ENCODE assay signal across 24 mouse cellular contexts in genomic region chr13:90933256-90933655, GRCm38 (mm10). TPM values are rescaled to one million over a fixed set of nuclear protein-coding genes. Genes with fewer than 3 reads are reported as not detected.
DNase-seq lines count a peak whose midpoint lies in the region; ATAC-seq and TF ChIP-seq lines count a peak whose summit lies in the region.
"Had no signal": no experiment of that assay in that cellular context is flagged by ENCODE, and none has a peak within 500 bp of the region (broad histone marks: within the 10 kb centered on the region; RNA-seq: fewer than 3 reads in every experiment).

No protein-coding gene starts in this region.

- in situ Hi-C loops in Patski (cut with MboI; ENCODE audit: low pct_unique_long_range_greater_than_20kb) = no loop called here

- CTCF ChIA-PET in Patski (lab: Charles Lee) = no interaction called here

- POLR2A ChIA-PET in Patski (lab: Charles Lee) = no interaction called here

- H3K27me3 ChIP-seq in Patski = no peaks in the 10 kb centered on the region
- H3K27me3 ChIP-seq: embryonic facial prominence, embryonic 13.5 days; hindbrain, embryonic 12.5 days; limb, embryonic 13.5 days; liver, embryonic 13.5 days; lung, embryonic 15.5 days; neural tube, embryonic 12.5 days had no signal

- peak; percentile 51 for ATAC-seq in Patski
- ATAC-seq: CD4-positive, CD25-positive, alpha-beta regulatory T cell, adult 4 months had no signal

- DNase-seq in gastrocnemius, postnatal 25 days = peak; percentile 23
- no peak for DNase-seq in gastrocnemius, postnatal 10 days
- peak; percentile 12 for DNase-seq in lung, postnatal 10 days
- no peak for DNase-seq in lung, postnatal 25 days (ENCODE audit: low spot score)
- no peak for DNase-seq in Patski (ENCODE audit: low read depth, low spot score)
- DNase-seq in gonadal fat pad, adult 2 months (ENCODE audit: low read depth) = peak; percentile 83
- DNase-seq in layer of hippocampus, adult 18-20 months (ENCODE audit: low spot score in 2 of 2) = no peak
- DNase-seq: cerebellum, adult 11 months; cerebellum, postnatal 10 days; kidney, adult 18-20 months; kidney, postnatal 10 days; layer of hippocampus, postnatal 36 days; liver, embryonic 13.5 days; right cerebral cortex, adult 18-20 months; thymus, postnatal 36 days had no signal

- no peak for TF ChIP-seq CTCF in Patski (IDR thresholded peaks at IDR 0.05)

RNA-seq across cellular contexts. Expression of gene Rps23, which starts 10.5 kb away (rescaled TPM):
- 100 to 1,000 TPM; 179 to 187 TPM for total RNA-seq in gastrocnemius, postnatal 25 days (2021)
- 100 to 1,000 TPM; 352 to 358 TPM for total RNA-seq in gastrocnemius, postnatal 10 days (2021)
- 197 TPM for polyA plus RNA-seq in Patski (2021)
- 376 and 377 TPM in 2 replicates for polyA plus RNA-seq in gonadal fat pad, adult 2 months (2012; rRNA removed)
- 100 to 1,000 TPM; 231 to 265 TPM for total RNA-seq in layer of hippocampus, adult 18-20 months (2021)

RNA-seq across cellular contexts. Expression of gene Atp6ap1l, which starts 28.1 kb away (rescaled TPM):
- not detected for total RNA-seq in gastrocnemius, postnatal 25 days (2021)
- not detected for total RNA-seq in gastrocnemius, postnatal 10 days (2021)
- not detected for polyA plus RNA-seq in Patski (2021)
- polyA plus RNA-seq in gonadal fat pad, adult 2 months (2012; rRNA removed) = 0.19 and 0.63 TPM in 2 replicates
- 1 to 10 TPM; 2.1 to 3.1 TPM for total RNA-seq in layer of hippocampus, adult 18-20 months (2021)
- total RNA-seq: granulocyte monocyte progenitor cell, adult 5-6 weeks had no signal
- polyA plus RNA-seq: embryonic facial prominence, embryonic 13.5 days; liver, embryonic 13.5 days; lung, embryonic 15.5 days; midbrain, embryonic 10.5 days; small intestine, adult 2 months had no signal

Comparison
In these comparisons a context has a peak if more than half of its experiments do, and no peak if none do; other contexts are left out.
1. DNase-seq: peak in gastrocnemius, postnatal 25 days (single experiment), lung, postnatal 10 days (single experiment) and gonadal fat pad, adult 2 months (single experiment); none in gastrocnemius, postnatal 10 days (single experiment), lung, postnatal 25 days (single experiment), Patski (single experiment) and layer of hippocampus, adult 18-20 months (0 of 2).